Mouse (Mus musculus) stomach, postnatal 0 days (tissue): ENCODE data around the gene Pm20d1.

Source experiments
- CTCF ChIP-seq: IDR thresholded peaks from 2 replicates; pipeline ENCODE4 v1.5.1; 2016; ENCODE audit warnings: antibody characterized with exemption, low read depth, mild to moderate bottlenecking, moderate library complexity
- EP300 ChIP-seq: optimal IDR thresholded peaks from 2 replicates; pipeline ENCODE3; 2016; ENCODE audit warnings: antibody characterized with exemption

- TF ChIP-seq CTCF = no peak
- TF ChIP-seq EP300 = no peak
These were observed 25.7 kb upstream of the Pm20d1 start for GRCm38 (mm10) chr1:131771440-131771839.
